Mouse (Mus musculus) spleen, adult 2 months (tissue): ENCODE results near the gene Dgki.

ENCODE experiments used
- CTCF ChIP-seq: fragments of 200-500 bp; IDR thresholded peaks from 2 replicates; pipeline ENCODE4 v1.5.1; 2011; ENCODE audit warnings: mild to moderate bottlenecking, inconsistent platforms; ENCODE audit not compliant: insufficient read depth, insufficient read length, insufficient replicate concordance; ENCODE audit errors: extremely low read depth
- POLR2A ChIP-seq: fragments of 200-500 bp; IDR thresholded peaks from 2 replicates; pipeline ENCODE4 v1.6.1; 2011; ENCODE audit warnings: low read depth, low read length, inconsistent platforms

GRCm38 (mm10) chr6:36955293-36955692 is 344.7 kb downstream of the Dgki start:
- TF ChIP-seq CTCF (no peak), POLR2A (no peak)
